Mouse (Mus musculus): ENCODE measurements around the gene Alkbh6.

Alkbh6 gene

DNA sequence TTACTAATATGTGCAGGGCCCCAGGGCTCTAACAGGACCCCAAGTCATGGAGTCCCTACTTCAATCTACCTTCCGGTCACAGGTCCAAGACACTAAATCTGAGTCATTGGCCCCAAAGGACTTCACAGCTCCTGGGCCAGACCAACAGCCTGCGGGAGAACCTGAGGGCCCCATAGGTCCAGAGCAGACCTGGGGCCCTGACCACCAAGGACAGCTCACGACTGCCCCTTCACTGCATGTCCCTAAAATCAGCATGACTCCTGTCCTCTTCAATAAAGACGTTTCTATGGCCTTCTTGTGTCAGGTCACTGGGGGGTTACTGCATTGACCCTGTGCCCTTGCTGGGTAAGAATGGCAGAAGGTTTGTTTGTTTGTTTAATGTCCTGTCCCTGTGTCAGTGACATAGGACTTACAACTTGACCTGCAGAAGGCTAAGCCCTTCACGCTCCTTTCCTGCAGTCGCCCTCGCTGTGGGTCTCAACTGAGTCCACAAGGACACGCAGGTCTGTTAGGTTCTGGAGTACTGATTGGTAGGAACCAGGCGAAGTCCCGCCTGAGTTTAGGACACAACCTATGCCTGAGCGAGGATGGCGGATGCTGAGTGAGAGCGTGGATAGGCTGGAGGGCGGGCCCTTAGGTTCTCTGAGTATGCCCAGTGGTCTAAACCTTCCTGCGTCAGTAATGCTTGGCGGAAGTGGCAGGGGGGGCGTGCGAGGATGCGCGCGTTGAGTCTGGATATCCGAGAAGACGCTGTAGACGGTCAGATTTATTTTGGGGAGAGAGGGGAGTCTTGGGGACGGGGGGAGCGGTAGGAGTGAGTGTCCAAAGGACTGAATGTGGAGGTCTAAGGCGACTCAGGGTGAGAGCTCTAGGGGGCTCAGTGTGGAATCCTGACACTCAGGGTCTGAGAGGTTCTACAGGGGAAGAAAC lies at the start of gene Alkbh6:
Alkbh6 (plus strand) TSS at position 642 of the 930 bp plus-strand sequence.
- peak; percentile 96 to 99 for DNase-seq

DNA sequence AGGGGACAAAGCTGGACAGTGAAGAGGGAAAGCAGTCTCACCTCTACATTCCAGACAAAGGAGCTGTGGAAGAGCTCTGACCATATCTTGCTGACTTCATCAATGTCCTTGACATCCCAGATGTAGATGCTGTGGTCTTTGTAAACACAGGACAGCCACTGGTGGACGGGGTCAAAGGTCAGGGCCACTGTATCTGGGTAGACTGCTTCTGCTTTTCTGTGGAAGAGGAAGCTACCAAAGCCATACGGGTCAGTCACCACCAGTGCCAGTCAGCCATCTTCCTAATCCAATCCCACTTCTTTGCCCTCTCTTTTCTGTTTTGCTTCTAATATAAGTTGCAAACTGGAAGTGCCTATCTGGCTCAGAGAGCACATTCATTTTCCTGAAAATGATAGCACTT lies 43.5 kb upstream of the Alkbh6 start:
- DNase-seq, result no peak

DNA sequence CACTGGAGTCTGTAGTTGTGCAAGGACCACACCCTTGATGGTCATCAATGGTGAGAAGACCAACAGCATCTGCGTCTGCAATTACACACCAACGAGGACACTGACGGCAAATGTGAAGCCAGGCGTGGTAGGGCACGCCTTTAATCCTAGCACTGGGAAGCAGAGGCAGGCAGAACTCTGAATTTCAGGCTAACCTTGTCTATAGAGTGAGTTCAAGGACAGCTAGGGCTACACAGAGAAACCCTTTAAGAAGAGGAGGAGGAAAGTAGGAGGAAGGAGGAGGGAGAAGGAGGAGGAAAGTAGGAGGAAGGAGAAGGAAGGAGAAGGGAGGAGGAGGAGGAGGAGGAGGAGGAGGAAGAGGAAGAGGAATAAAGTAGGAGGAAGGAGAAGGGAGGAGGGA lies 43.0 kb upstream of the Alkbh6 start:
- no peak for DNase-seq

DNA sequence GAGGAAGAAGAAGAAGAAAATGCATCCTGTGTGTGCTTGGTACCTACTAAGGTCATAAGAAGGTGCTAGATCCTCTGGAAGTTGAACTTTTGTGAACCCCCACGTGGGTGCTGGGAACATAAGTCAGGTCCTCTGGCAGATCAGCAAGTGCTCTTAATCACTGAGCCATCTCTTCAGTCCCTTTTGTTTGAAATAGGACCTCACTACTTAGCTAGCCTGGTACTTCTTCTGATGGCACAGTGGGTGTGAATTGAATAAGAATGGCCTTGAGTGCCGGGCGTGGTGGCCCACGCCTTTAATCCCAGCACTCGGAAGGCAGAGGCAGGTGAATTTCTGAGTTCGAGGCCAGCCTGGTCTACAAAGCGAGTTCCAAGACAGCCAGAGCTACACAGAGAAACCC lies 42.6 kb upstream of the Alkbh6 start:
- DNase-seq, result no peak

DNA sequence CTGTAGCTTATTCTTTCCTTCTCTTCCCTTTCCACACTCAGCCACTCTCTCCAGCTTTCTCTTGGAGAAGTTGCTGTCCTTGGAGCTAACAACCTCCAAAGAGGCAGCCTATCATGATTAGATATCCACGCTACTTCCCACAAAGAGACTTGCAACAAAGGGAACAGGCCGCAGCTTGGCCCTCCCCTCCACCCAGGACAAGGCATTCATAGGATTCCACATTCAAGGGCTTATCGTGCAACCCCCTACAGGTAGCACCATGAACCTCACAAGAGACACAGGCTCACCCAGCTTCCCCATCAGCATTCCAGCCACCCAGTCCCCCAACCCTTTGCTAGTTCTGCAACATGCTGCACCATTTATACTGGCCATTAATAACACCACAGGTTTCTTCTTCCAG lies 41.7 kb upstream of the Alkbh6 start:
- DNase-seq, result no peak

DNA sequence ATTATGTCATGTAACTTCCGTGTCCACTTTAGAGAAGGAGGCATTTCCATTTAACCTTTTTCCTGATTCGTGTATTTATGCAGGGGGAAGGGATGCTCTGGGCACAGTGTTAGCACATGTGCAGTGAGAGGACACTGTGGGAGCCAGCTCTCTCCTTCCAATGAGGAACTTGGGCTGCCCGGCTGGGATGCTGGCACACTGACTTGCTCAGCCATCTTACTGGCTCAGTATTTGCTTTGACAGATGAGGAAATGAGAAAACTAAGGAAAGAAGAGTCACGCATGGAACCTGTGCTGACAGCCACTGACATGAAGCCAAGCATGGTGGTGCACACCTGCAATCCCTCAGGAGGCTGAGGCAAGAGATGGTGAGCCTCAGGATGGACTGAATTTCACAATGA lies 38.9 kb upstream of the Alkbh6 start:
- no peak for DNase-seq

DNA sequence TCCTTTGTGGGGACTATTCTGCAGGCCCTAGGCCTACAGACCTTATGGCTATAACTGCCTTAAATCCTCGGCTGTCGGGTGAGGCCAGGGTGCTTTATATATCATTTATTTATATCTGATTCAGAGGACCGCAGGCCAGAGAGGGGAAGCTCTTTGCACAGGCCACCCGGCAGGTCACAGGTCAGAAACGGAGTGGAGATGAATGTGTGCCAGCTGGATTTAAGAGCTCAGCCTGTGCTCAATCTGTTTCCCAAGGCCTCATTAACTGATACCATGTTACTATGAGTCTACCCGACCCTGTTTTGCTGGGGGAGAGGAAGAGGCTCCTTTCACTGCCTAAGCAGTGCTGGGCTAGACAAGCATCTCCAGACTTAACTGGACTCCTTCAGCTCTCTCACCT lies 34.1 kb upstream of the Alkbh6 start:
- no peak for DNase-seq

DNA sequence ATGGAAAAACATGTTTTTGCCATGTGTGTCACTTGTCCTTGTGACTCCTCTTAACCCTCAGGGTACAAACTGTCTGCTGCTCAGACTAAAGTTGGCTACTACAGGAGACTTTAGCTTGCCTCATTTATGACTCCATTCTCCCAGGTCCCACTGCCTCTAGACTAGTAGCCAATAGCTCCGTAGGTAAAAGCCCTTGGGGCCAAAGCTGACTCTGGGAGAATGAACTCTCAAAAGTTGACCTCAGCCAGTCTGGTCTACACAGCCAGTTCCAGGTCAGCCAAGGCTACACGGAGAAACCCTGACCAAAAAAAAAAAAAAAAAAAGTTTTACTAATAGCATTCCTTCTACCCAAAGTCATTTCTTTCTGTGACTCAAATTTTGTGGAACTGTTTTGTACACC lies 29.6 kb upstream of the Alkbh6 start:
- DNase-seq, result no peak

DNA sequence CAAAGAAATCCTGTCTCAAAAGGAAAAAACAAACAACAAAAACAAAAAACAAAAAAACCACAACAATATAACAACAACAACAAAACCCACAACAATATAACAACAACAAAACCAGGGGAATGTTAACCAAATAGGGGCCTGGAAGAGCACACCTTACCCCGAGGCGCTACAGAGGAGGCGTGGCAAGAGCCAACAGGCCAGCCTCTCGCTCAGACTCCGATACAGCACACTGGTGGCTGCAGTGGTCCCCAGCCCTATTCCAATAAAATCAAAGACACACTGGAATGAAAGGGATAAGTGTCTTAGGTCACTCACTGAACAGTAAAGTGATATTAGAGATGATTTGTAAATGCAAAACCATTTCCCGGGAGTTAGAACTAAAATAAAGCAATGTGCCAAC lies 29.0 kb upstream of the Alkbh6 start:
- no peak for DNase-seq

DNA sequence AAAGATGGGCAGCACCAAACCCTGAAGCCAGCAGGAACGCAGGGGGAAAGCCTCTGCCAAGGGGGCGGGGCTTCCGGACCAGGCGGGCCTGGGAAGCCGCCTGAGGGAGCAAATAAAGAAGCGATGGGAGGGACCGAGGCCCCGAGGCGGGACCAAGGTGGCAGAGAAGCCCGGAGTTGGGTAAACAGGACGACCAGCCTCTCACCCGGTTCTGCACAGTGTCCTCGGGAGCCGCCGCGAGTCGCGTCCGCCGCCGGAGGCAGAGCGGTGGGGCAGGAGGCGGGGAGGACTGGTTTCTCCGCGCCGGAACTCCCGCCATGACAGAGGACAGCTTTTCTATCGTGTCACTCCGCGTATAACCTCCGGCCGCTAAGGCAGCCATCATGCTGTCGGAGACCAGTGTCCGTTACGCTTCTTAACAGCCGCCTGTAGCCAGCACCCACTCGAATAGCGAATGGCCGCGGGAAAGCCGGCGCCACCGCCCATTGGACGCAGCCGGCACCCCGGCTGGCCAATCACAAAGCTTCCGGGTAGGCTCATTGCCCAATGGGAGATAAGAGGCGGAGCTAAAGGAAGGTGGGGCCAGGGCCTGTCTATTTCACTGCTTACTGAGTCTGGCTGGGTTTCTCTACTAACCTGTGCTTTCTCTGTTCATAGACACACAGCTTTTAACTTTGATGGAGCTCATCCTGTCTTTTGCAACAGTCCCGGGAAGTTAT lies 28.4 kb upstream of the Alkbh6 start, which contains the start of the genes Thap8 and Wdr62:
Thap8 (plus strand) TSS at position 144 of the 719 bp plus-strand sequence.
Wdr62 (minus strand) TSS at position 469 of the 719 bp plus-strand sequence.
- DNase-seq, result peak; percentile 93 to 96

DNA sequence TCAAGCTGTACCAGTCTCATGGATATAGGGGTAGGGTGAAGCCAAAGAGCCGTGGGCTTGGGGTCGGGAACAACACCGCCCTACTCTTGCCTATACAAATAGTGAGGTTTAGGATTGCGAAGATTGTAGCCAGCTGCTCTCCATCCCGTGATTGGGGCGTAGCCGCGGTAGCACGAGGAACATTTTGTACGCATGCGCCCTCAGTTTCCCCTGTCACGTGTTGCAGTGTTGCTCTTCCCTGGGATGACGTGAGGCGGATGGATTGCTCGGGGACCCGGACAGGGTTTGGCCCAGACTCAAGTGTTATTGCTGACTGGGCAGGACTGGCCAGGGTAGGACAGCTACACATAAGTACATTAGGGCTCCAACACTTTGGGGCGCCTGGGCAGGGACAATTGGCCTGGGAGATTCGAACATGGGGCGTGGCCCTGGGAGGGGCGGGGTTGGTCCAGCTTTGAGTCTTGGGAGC lies 27.8 kb upstream of the Alkbh6 start:
- DNase-seq, result peak; percentile 86 to 93

DNA sequence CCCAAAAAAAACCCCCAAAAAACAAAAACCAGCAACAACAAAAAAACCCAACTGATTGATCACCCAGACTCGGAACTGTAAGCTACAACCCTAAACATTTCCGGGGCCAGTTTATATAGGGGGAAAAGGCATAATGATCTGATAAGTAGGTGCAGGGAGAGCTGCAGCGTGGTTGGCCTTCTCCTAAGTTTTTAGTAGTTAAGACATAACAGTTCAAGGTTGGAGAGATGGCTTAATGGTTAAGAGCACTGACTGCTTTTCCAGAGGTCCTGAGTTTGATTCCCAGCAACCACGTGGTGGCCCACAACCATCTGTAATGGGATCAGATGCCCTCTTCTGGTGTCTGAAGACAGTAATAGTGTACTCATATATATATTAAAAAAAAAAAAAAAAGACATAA lies 27.0 kb upstream of the Alkbh6 start:
- DNase-seq, result no peak

DNA sequence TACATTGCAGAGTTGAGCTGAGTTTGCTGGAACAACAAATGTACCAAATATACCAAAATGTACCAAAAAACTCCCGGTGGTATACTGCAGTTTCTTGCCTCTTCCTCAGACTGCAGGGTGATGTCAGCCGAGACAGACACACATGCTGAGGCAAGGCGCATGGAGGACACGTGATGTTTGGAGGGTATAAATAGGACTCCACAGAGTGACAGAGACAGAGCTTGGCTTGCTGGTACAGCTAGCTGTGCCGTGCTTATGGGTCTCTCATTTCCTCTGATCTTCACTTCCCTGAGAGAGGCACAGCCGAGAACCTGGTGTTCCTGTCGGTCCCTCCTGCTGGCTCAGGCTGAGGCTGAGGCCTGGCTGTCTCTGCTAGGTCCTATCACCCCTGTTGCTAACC lies 25.8 kb upstream of the Alkbh6 start:
- DNase-seq, result no peak

DNA sequence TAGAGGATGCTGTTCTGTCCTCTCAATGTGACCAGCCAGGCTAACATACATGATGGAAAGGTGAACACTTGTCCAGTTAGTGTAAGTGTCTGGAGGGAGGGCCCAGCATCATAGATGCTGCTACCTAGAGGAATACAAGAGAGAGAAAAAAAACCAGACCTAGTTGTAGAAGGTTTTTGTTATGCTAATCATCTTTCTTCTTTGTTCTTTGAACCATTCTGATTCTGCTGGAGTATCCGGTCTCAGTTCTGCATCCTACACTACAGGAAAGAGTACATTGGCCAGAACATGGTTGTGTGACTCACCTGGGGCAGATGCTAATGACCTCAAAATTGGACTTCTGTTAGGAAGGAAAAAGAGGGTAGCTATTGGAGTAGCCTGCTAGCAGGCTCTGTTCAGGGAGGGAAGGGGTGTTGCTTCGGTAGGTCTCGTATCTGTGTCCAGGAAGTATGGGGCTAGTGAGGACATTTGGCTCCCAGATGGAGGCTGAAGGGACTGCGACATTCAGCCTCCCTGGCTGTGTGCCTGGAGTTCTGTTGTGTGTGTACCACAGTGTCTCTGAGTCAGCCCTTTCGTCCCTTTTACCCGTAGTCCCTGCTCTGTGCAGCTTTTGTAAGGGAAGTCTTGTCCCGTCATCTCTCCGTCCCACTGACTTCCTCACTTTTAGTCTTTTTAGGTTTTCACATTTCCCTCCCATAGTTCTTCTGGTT lies 21.7 kb upstream of the Alkbh6 start:
- peak; percentile 56 to 70 for DNase-seq

DNA sequence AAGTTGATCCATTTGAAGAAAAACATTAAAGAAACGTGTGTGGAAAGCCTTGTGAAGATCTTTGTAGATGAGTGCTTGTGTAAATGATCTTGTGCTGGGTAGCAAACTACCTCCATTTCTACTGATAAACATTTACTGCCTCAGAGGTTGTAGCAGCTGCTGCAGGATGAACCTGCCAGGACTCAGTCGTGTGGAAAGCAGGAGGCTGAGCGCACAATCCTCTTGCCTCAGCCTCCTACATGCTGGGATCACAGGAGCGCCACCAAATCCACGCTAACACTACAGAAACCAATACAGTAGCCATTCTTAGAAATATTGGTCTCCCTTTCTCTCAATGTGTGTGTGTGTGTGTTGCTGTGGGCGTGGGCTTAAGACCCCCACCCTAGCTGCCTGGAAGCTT lies 20.5 kb upstream of the Alkbh6 start:
- DNase-seq, result no peak

DNA sequence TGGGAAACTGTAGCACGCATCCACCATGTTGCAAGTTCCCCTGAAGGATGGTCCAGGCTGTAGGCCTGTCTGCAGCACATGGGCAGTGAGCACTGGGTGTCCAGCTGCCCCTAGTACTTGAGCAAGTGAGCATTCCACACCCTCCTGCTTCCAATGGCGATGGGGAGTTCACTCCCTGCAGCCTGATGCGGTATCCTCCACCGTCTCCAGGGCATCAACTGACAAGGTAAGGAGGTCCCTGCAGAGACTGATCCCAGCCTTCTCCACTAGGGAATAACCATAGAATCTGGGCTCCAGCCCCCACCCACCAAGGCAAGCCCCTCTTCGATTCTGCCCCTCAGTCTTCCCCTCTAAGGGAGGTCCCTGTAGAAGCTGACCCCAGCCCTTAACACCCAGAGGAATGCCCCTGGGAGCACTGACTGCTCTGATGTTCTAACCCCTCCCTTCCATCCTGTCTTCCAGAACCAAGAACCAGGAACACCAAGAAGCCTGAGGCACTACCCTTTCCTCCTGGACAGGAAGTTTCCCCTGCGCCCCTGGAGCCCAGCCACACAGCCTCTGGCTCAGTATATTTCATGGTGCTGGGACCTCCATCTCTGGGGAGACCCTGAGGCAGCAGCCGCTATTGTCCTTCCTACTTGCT lies 19.3 kb upstream of the Alkbh6 start:
- DNase-seq, result no peak

DNA sequence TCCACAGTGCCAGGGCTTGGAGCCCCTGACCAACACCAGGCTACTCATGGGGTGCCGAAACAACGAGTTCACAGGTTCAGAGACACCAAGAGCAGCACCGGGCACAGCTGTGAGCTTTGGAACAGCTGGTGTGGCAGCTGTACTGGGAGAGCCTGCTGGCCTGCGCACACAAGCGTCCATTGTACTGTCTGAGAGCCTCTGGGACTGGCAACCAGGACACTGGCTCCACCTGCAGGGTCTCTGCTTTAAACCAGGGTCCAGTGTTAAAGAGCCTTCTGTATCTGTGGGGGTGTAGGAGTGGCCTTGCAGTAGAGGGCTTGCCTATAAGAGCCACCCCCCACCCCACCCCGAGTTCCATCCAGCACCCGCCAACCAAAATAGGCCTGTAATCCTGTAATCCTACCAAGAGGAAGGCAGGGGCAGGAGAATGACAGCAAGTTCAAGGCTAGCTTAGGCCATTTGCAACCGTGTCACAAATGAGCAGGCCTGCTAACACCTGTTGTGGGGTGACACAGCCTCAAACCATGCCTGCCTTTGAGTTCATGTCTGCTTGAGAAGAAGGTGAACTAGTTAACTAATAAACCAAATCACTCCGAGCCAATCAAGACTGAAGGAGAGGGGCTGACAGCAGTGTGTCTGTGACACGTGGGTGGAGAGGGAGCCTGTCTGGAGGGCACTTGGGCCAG lies 18.7 kb upstream of the Alkbh6 start:
- no peak for DNase-seq

DNA sequence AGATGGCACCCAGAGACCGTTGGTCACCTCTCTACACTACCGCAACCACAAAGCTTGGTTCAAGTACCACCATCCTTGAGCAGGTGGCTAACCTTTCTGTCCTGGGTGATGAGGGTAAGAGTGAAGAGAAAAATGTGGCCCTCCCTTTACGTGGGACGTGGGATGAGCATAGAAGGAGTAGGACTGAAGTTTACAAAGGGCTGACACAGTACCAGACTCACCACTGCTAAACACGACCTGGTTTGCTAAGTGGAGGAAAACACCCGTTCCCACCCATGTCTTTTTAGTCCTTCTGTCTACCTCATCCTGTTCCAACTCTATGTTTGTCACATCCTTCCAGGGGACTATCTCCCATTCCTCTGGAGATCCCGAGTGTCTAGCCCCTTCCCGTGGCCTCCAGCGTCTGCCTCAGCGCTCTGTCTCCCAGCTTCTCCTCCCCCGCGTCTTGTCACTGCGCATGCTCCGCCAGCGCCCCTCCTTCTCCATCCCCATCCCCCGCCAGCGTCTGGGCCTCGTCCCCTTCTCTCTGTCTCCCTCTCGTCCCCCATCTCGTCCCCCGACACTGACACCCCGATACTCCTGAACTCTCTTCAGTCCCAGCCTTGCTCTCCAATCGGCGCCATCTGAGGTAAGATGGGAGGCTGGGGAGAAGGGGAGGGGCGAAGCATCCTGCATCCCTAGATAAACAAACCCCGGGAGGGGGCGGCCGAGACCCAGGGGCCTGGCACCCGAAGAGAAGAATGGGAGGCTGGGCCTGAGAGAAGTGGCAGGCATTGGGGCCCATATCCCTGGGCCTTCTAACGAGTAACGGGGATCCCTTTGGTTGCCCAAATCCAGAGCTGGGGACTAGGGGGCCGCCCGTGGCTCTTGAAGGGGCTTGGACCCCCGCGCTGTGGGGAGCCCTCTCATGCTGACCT lies 17.0 kb upstream of the Alkbh6 start, which contains the start of gene Clip3:
Clip3 (plus strand) TSS at position 514 of the 917 bp plus-strand sequence.
- DNase-seq, result peak; percentile 55 to 62

DNA sequence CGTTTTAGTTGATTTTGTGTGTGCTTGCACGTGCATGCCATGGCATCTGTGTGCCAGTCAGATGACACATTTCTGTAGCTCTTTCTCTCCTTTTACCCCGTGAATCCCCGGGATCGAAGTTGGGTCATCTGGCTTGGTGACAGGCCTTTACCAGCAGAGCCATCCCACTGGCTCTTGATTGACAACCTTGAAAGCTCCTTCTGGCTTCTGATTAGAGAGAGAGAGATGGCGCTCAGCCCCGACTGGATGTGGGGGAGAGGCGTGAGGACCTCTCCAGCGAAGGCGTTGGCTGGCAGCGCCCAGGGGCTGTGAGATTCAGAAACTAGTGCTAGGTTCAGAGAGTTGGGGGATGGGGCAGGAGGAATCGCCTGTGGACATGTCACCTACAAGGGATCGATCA lies 14.7 kb upstream of the Alkbh6 start:
- no peak for DNase-seq

DNA sequence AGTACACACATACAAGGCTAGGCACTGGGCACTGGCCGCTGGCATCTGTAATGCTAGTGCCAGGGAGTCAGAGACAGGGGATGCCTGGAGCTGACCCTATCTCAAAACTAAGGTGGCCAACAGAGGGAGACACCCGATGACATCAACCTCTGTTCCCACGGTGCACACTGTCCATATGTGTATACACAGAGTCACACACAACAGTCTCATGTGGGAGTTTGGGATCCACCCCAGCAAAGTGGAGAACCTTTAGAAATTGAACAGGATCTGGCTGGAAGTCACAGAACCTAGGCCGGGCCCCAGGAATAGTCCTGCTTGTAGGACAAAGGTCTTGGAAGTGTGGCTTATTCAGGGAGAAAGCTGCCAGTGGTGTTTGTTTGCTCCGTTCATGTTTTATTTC lies 14.2 kb upstream of the Alkbh6 start:
- DNase-seq, result no peak

DNA sequence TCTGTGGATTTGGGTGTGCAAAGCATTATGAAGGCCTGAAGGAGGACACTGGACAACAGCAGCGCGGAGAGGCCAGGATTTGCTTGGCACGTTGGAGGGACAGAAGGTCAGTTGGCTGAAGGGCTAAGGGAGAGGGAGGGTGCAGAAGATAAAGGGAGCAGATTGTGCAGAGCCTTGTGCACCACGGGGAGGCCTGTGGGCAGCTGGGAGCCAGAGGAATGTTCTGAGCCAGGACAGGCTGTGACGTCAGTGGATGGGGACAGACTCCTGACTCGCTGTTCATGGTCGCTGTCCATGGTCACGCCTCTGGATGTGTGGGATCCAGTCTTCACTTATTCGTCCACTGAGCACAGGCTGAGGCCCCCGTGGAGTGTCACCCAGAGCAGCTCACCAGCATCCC lies 13.4 kb upstream of the Alkbh6 start:
- DNase-seq, result peak in 1 of 2 experiments; percentile 64

Data from kidney, postnatal 25 days (tissue).